Mouse (Mus musculus): ENCODE data around the gene B3galt5.

Gene B3galt5

DNA sequence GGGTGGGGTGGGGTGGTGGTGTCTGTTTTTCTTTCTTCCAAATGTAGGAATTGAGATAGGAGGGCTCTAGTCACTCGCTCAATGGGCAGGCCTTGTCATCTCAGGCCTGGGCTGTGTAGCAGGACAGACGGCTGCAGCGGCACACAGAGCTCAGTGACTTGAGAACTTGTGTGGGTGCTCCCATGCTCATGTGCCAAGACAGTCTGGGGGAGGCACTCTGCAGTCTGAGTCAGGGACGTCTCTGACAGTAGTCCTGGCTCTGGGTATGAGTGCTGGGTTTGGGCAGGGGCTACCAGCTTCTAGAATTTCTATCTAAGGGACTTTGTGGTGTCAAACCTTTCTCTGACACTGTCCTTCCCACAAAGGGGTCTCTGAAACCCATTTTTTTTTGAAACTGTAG lies 106.3 kb downstream of the B3galt5 start:
- no peak for DNase-seq (ENCODE audit: low spot score in 2 of 2)

DNA sequence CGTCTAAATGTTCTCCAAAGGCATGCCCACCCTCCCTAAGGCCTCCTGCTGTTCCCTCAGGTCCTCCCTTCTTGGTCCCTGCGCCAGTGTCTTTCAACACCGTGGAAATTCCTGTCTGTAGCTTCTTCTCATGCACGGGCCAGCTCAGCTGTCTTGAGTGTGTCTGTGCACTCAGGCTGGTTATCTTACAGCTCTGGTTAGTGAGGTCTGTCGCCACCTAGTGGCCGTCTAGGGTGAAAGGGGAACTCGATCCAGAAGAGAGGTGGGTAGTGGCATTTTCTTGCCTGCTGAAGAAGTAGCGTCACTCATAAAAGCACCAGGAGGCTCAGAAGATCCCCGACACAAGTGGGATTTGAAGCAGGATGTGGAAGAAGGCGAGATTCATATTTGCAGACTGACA lies 109.5 kb downstream of the B3galt5 start:
- peak; percentile 77 to 78 for DNase-seq (ENCODE audit: low spot score in 2 of 2)

DNA sequence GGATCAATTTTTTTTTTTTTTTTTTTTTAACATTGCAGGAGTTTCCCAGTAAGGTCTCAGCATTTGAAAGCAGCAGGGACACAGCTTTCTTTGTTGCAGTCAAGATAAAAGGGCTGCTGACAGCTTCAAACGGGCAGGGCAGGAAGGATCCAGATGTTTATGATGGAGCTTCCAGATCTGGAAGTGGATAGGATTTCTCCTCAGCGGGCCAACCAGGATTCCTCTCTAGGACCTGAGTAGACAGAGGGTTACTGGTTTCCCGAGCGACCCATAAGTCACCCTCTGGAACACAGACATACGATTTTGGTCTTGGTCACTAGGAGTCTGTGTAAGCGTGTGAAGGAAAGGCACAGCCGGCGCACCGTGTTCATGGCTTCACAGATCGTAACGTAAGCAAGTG lies 112.5 kb downstream of the B3galt5 start:
- DNase-seq (ENCODE audit: low spot score in 2 of 2), result no peak

DNA sequence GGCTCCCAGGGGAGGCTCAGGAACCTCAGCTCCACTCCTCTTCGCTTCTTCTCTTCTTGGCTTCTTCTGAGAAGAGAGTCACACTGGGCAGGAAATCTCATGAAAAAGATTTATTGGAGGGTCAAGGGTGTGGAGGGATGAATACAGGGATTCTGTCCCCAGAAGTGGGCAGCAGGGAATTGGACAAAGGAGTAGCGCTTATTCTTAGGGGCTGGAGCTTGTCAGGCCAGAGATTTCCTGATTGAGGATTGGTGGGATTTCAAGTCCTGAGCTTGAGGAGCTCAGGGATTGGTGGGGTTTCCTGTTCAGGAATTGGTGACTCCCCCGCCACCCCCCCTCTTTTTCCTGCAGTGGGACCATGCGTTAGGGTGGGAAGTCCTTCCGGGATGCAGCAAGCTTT lies 113.2 kb downstream of the B3galt5 start:
- DNase-seq (ENCODE audit: low spot score in 2 of 2), result no peak

DNA sequence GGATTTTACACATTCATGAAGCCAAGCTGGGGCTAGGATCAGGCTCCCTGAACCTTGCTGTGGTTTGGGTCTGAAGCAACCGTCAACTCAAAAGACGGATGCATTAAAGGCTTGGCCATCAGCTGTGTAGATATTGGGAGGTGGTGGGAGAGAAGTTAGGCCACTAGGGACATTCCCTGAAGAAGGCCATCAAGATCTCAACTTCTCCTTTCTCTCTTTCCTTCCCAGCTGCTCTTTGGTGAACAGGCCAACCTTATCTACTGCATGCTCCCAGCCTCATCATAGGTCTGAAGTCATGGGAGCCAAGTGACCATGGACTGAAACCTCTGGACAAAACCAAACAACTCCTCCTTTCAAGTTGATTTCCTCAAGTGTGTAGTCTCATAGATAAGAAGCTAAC lies 115.9 kb downstream of the B3galt5 start:
- no peak for DNase-seq (ENCODE audit: low spot score in 2 of 2)

DNA sequence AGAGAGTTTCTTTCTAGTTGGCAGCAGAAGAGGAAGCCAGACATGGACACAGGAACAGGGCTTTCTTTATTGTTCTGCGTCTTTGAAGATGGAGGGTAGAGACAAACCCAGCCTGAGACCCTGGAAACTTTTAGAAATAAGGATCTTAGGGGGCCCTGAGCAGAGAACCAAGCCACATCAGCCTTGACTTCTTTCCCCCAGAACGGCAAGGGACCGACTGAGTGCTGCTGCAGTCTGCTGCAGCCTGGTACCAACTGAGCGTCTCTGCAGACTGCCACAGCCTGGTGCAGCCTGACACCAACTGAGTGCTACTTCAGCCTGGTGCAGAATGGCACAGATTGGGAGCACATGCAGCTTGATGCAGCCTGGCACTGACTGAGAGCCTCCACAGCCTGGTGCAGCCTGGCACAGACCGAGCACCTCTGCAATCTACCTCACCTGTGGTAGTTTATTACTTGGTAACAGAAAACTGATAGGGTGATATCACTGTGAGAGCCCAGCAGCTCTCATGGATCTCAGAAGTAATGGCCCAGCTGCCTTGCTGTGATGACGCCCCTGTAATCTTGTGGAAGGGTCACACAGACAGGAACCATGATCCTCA lies 117.8 kb downstream of the B3galt5 start:
- no peak for DNase-seq (ENCODE audit: low spot score in 2 of 2)

DNA sequence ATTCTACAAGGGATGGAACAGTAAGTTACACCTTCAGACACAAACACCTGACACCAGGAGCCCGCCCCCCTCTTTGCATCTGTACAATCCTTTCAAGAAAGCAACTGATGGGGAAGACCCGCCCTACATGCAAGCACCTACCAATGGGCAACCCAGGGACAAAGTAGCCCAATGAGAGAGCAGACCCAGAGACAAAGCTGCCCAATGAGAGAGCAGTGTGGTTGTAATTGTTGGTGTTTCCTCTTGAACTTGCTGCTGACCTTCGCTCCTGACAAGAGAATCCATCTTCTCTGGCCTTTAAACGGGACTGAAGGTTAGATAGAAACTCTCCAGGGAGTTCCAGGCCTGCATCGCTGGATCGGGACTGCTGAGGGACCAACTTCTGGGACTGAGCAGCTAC lies 118.4 kb downstream of the B3galt5 start:
- DNase-seq (ENCODE audit: low spot score in 2 of 2), result no peak

DNA sequence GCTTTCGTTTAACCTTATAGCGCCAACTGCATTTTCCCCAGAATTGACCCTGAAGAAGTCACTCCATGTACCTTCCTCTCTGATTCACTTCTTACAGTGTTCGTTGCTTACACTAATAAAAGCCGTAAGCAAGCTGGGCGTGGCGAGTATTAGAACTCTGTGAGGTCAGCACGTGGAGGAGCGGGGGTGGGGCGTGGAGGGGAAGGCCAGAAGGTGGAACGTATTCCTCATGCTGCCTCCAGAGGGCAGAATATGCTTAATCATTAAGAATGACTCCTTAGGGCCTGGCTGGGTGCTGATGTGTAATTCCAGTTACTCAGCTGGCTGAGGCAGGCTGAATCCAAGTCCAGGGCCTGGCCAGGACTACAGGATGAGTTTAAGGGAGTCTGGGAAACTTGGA lies 122.3 kb downstream of the B3galt5 start:
- no peak for DNase-seq (ENCODE audit: low spot score in 2 of 2)

DNA sequence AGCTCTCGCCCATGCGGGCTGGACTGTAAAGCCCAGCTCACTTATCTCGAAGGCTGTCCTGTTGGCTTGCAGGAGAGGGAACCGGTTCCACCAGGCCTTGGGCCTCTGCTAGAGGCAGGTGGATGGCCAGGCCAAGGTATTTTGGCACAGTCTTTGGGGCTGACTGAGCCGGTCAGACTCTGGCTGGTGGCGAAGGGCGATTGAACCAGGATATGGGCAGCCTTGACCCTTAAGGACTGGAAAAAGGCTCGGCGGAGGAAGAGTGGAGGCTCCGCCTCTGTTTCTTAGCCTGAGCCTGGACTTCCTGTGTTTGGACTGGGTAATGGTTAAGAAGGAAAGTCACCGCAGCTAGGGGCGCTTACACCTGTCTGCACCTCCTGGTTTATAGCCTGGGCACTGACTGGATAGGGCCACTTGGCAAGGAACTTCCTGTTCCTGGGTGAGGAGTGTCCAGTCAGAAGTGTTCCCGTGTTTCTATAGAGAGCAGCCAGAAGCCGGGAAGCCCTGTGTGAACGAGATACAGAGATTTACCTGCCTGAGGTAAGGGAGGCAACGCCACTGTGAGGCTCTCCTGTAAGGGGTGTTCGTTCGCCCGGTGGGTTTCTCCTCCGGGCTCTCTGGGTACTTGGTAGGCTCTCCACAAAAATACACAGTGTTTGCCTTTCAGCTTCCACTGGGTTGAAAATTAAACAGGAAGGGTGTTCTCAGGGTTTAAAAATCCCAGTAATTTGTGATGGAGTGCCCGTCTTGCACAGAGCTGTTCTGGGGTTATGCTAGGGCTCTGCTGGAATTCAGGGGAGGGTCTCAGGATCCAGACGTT lies 125.9 kb downstream of the B3galt5 start:
- no peak for DNase-seq (ENCODE audit: low spot score in 2 of 2)

DNA sequence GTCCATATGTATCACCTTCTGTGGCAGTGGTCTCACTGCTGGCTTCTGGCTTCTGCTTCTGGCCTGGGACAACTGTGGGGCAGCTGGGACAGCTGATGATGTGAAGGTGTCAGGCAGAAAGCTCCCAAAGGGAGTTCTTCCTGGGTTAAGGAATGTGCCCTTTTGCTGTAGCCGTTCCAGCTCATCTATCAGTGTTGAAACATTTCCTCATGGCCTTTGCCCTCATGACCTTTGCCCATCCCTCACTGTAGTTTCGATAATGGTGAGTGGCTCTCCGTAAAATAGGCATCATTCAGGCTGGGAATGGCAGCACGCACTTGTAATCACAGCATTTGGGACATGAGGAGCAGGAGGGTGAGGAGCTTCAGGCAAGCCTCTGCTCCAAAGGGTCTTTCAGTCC lies 127.3 kb downstream of the B3galt5 start:
- no peak for DNase-seq (ENCODE audit: low spot score in 2 of 2)

DNA sequence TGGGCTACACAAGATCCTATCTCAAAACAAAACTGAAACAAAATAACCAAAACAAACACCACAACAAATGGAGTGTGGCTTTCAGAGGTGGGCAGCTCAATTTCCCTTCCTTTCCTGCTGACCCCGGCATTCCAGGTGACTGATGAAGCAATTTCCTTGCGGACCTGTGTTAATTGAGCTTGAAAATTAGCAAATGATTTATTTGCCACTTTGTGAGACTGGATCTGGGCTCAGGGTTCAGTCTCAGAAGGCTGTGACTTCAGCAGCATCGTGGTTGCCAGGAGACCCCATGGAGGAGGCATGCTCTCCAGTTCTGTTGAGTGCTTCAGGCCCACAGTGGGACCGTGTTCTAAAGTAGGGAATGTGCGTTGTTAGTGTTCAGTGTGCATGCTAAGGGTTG lies 127.7 kb downstream of the B3galt5 start:
- DNase-seq (ENCODE audit: low spot score in 2 of 2), result no peak

DNA sequence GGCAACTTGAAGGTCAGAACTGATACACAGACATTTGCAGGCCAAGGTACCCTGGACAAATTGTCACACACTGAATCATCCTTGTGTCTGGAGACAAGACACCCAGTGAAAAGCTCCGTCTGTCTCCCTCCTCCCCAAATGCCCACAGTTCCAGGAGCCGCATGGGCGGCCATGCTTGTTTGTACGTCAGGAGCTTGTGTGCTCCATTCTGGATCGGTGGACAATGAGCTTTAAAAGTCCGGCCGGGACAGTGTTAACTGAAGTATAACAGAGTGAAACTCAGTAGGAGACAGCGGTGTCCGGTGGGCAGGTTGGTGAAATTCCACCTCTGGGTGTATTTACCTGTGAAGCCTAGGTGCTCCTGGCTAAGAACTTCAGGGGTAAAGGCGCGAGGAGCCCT lies 129.3 kb downstream of the B3galt5 start:
- no peak for DNase-seq (ENCODE audit: low spot score in 2 of 2)
